Mouse (Mus musculus): ENCODE data around the gene Umodl1. TPM values are rescaled to one million over a fixed set of nuclear protein-coding genes. Genes with fewer than 3 reads are reported as not detected.

The Umodl1 gene
- total and polyA plus RNA-seq, 3 experiments = 1.0 to 4.5 (median 1.6) TPM

GRCm38 (mm10) chr17:31028821-31029370 is 74.5 kb downstream of the Umodl1 start:
- no peak overlapping the region for H3K27ac ChIP-seq (ENCODE audit: insufficient read depth, low read depth)
- H3K9me3 ChIP-seq (replicated peaks; ENCODE audit: low read length) = peaks cover 15% of the 10 kb centered on the region
- no peak overlapping the region for H3K4me2 ChIP-seq (ENCODE audit: insufficient read depth, low read depth, poor library complexity, severe bottlenecking)
- no peak overlapping the region for H3K9ac ChIP-seq (ENCODE audit: insufficient read depth, low read depth)
- DNase-seq (ENCODE audit: extremely low read depth) = no peak
- peaks cover 0 to 8% of the 10 kb centered on the region in 2 experiments; a peak in 2 of 4 replicates for H3K4me1 ChIP-seq (ENCODE audit: control insufficient read depth in 1 of 2, insufficient read depth in 2 of 2)
- H3K4me3 ChIP-seq (replicated peaks in 1 of 3; ENCODE audit: low read depth in 2 of 3, low read length in 2 of 3, poor library complexity in 1 of 3) = no peak overlapping the region
- no peaks in the 10 kb centered on the region for H3K79me2 ChIP-seq (replicated peaks; ENCODE audit: control insufficient read depth, extremely low read depth, insufficient read depth, poor library complexity, severe bottlenecking)
- in situ Hi-C loops (cut with MboI; ENCODE audit: low pct_ligation_motif_present, low pct_unique_long_range_greater_than_20kb, low sequenced_read_pairs) = loop anchor here (10.0 kb wide), 1 partner anchor 46 kb away; no protein-coding TSS in a partner anchor
- dilution Hi-C loops (cut with MboI; ENCODE audit: extremely low pct_ligation_motif_present, extremely low pct_unique_long_range_greater_than_20kb, low sequenced_read_pairs) = no loop called here
- no peaks in the 10 kb centered on the region for H3K27me3 ChIP-seq (replicated peaks)
- TF ChIP-seq MAX (IDR thresholded peaks at IDR 0.05; ENCODE audit: low read length) = no peak
- no peak for TF ChIP-seq TCF12 (IDR thresholded peaks at IDR 0.05; ENCODE audit: low read depth, low read length)
- TF ChIP-seq SIN3A (IDR thresholded peaks at IDR 0.05; ENCODE audit: low read length) = no peak
- no peak for TF ChIP-seq JUN (IDR thresholded peaks at IDR 0.05; ENCODE audit: insufficient read depth, low read depth, low read length)
- TF ChIP-seq PAX5 (IDR thresholded peaks at IDR 0.05; ENCODE audit: low read length) = no peak
- no peaks in the 10 kb centered on the region for H3K36me3 ChIP-seq (replicated peaks in 1 of 2; ENCODE audit: control insufficient read depth in 1 of 2, insufficient read depth in 1 of 2, low read length in 1 of 2)

GRCm38 (mm10) chr17:31029407-31029806 is 75.0 kb downstream of the Umodl1 start:
- H3K4me3 ChIP-seq (replicated peaks in 1 of 3; ENCODE audit: low read depth in 2 of 3, low read length in 2 of 3, poor library complexity in 1 of 3) = no peak overlapping the region
- no peak overlapping the region for H3K27ac ChIP-seq (ENCODE audit: insufficient read depth, low read depth)
- no peaks in the 10 kb centered on the region for H3K36me3 ChIP-seq (replicated peaks in 1 of 2; ENCODE audit: control insufficient read depth in 1 of 2, insufficient read depth in 1 of 2, low read length in 1 of 2)
- no peak for TF ChIP-seq MXI1 (IDR thresholded peaks at IDR 0.05; ENCODE audit: low read depth, low read length)
- no peak for TF ChIP-seq ZNF384 (IDR thresholded peaks at IDR 0.05; ENCODE audit: low read depth, low read length)
- no peak for TF ChIP-seq ETS1 (conservative IDR thresholded peaks at IDR 0.05; ENCODE audit: low read depth, low read length)
- no peak for TF ChIP-seq IRF4 (IDR thresholded peaks at IDR 0.05; ENCODE audit: low read depth, low read length)
- no peak for TF ChIP-seq UBTF (IDR thresholded peaks at IDR 0.05; ENCODE audit: low read depth, low read length)
- TF ChIP-seq MAX (IDR thresholded peaks at IDR 0.05; ENCODE audit: low read length) = no peak
- no peak for TF ChIP-seq RCOR1 (conservative IDR thresholded peaks at IDR 0.05; ENCODE audit: low read depth, low read length)
- peaks cover 0 to 13% of the 10 kb centered on the region in 2 experiments; a peak in 2 of 4 replicates for H3K4me1 ChIP-seq (ENCODE audit: control insufficient read depth in 1 of 2, insufficient read depth in 2 of 2)
- H3K4me2 ChIP-seq (ENCODE audit: insufficient read depth, low read depth, poor library complexity, severe bottlenecking) = no peak overlapping the region
- no peaks in the 10 kb centered on the region for H3K27me3 ChIP-seq (replicated peaks)
- DNase-seq (ENCODE audit: extremely low read depth) = no peak
- dilution Hi-C loops (cut with MboI; ENCODE audit: extremely low pct_ligation_motif_present, extremely low pct_unique_long_range_greater_than_20kb, low sequenced_read_pairs) (no loop called here), in situ Hi-C loops (cut with MboI; ENCODE audit: low pct_ligation_motif_present, low pct_unique_long_range_greater_than_20kb, low sequenced_read_pairs) (loop anchor here (10.0 kb wide), 1 partner anchor 45 kb away; no protein-coding TSS in a partner anchor)
- H3K9me3 ChIP-seq (replicated peaks; ENCODE audit: low read length) = peaks cover 15% of the 10 kb centered on the region
- no peaks in the 10 kb centered on the region for H3K79me2 ChIP-seq (replicated peaks; ENCODE audit: control insufficient read depth, extremely low read depth, insufficient read depth, poor library complexity, severe bottlenecking)
- no peak overlapping the region for H3K9ac ChIP-seq (ENCODE audit: insufficient read depth, low read depth)

GRCm38 (mm10) chr17:31032341-31032740 is 77.9 kb downstream of the Umodl1 start:
- Histone ChIP-seq H3K9ac (ENCODE audit: insufficient read depth, low read depth) (no peak overlapping the region), H3K79me2 (replicated peaks; ENCODE audit: control insufficient read depth, extremely low read depth, insufficient read depth, poor library complexity, severe bottlenecking) (no peaks in the 10 kb centered on the region), H3K36me3 (replicated peaks in 1 of 2; ENCODE audit: control insufficient read depth in 1 of 2, insufficient read depth in 1 of 2, low read length in 1 of 2) (no peaks in the 10 kb centered on the region), H3K27me3 (replicated peaks) (no peaks in the 10 kb centered on the region), H3K4me1 (ENCODE audit: control insufficient read depth in 1 of 2, insufficient read depth in 2 of 2) (peaks cover 3 to 32% of the 10 kb centered on the region in 2 experiments), H3K4me2 (ENCODE audit: insufficient read depth, low read depth, poor library complexity, severe bottlenecking) (no peak overlapping the region), H3K4me3 (replicated peaks in 1 of 3; ENCODE audit: low read depth in 2 of 3, low read length in 2 of 3, poor library complexity in 1 of 3) (no peak overlapping the region), H3K27ac (ENCODE audit: insufficient read depth, low read depth) (no peak overlapping the region), H3K9me3 (replicated peaks; ENCODE audit: low read length) (peaks cover 15% of the 10 kb centered on the region)
- TF ChIP-seq ZNF384 (IDR thresholded peaks at IDR 0.05; ENCODE audit: low read depth, low read length) (no peak), IRF4 (IDR thresholded peaks at IDR 0.05; ENCODE audit: low read depth, low read length) (no peak), ZKSCAN1 (IDR thresholded peaks at IDR 0.05; ENCODE audit: borderline replicate concordance, low read depth, low read length) (no peak), MAX (IDR thresholded peaks at IDR 0.05; ENCODE audit: low read length) (no peak), POLR2A (IDR thresholded peaks at IDR 0.05; ENCODE audit: low read depth, low read length) (no peak), KAT2A (IDR thresholded peaks at IDR 0.05; ENCODE audit: insufficient replicate concordance, low read length) (no peak), NRF1 (IDR thresholded peaks at IDR 0.05; ENCODE audit: low read depth, low read length) (no peak), MXI1 (IDR thresholded peaks at IDR 0.05; ENCODE audit: low read depth, low read length) (no peak), USF2 (conservative IDR thresholded peaks at IDR 0.05; ENCODE audit: low read depth, low read length) (no peak), ELF1 (IDR thresholded peaks at IDR 0.05; ENCODE audit: low read depth, low read length) (no peak), UBTF (IDR thresholded peaks at IDR 0.05; ENCODE audit: low read depth, low read length) (no peak)
- dilution Hi-C loops (cut with MboI; ENCODE audit: extremely low pct_ligation_motif_present, extremely low pct_unique_long_range_greater_than_20kb, low sequenced_read_pairs) (no loop called here), in situ Hi-C loops (cut with MboI; ENCODE audit: low pct_ligation_motif_present, low pct_unique_long_range_greater_than_20kb, low sequenced_read_pairs) (no loop called here)
- no peak for DNase-seq (ENCODE audit: extremely low read depth)

Measured in CH12.LX (cell line).